Mouse (Mus musculus) kidney, embryonic 15.5 days (tissue): ENCODE measurements around the gene Ttc25. TPM values are rescaled to one million over a fixed set of nuclear protein-coding genes. Genes with fewer than 3 reads are reported as not detected.

ENCODE experiments used
- ATAC-seq: fragments of 200-750 bp; cut with Nextera tagmentation; replicated peaks from 2 replicates; pipeline ENCODE4 v1.8.0; 2017; ENCODE audit warnings: moderate TSS enrichment; ENCODE audit not compliant: low FRiP score
- H3K27ac ChIP-seq: fragments of 300-500 bp; sonication (generic); 2 replicates; pipeline ENCODE4 v1.5.1; 2015; ENCODE audit warnings: mild to moderate bottlenecking, inconsistent platforms
- H3K27me3 ChIP-seq: fragments of 300-500 bp; sonication (generic); 2 replicates; pipeline ENCODE4 v1.6.1; 2015; ENCODE audit warnings: inconsistent platforms
- H3K36me3 ChIP-seq: fragments of 300-500 bp; sonication (generic); 2 replicates; pipeline ENCODE4 v1.6.1; 2015; ENCODE audit warnings: inconsistent platforms
- H3K4me1 ChIP-seq: fragments of 300-500 bp; sonication (generic); 2 replicates; pipeline ENCODE4 v1.6.1; 2015; ENCODE audit warnings: inconsistent platforms
- H3K4me2 ChIP-seq: fragments of 300-500 bp; sonication (generic); 2 replicates; pipeline ENCODE4 v1.6.1; 2015; ENCODE audit warnings: moderate library complexity, mild to moderate bottlenecking, inconsistent platforms
- H3K4me3 ChIP-seq: fragments of 300-500 bp; sonication (generic); replicated peaks from 2 replicates; pipeline ENCODE4 v1.5.1; 2015; ENCODE audit warnings: mild to moderate bottlenecking, inconsistent platforms
- H3K9ac ChIP-seq: fragments of 300-500 bp; sonication (generic); 2 replicates; pipeline ENCODE4 v1.6.1; 2015; ENCODE audit warnings: mild to moderate bottlenecking, inconsistent platforms
- H3K9me3 ChIP-seq: fragments of 300-500 bp; sonication (generic); replicated peaks from 2 replicates; pipeline ENCODE4 v1.6.1; 2016; ENCODE audit warnings: inconsistent platforms
- WGBS: fragments of 180-500 bp; shearing (Covaris S2); methylation state at CpG from one replicate; pipeline ENCODE4 v1.1.7; 2015; ENCODE audit warnings: mixed read lengths; 5-methylcytosine and 5-hydroxymethylcytosine counted together
- polyA plus RNA-seq: library from polyadenylated mRNA; unstranded; fragments of >200 nt; fragmentation: Nextera tagmentation; extraction: Ambion mirVana; gene quantifications from 2 replicates; pipeline ENCODE4 v1.2.1, GENCODE M21; 2015

The Ttc25 gene
- polyA plus RNA-seq, 1 experiment from 2014 or later = 1.1 TPM

GRCm38 (mm10) chr11:100559476-100559875 lies 14.1 kb downstream of the Ttc25 start:
- 53% methylated on average over 7 of the region's 7 CpGs for WGBS
- Histone ChIP-seq H3K9ac (no peak overlapping the region), H3K36me3 (no peaks in the 10 kb centered on the region), H3K4me1 (peaks cover 4% of the 10 kb centered on the region), H3K9me3 (no peaks in the 10 kb centered on the region), H3K27ac (no peak overlapping the region), H3K4me3 (no peak overlapping the region), H3K4me2 (no peak overlapping the region), H3K27me3 (no peaks in the 10 kb centered on the region)
- no peak for ATAC-seq

- WGBS = 71% methylated on average over 5 of the region's 5 CpGs
- ATAC-seq = no peak
- no peak overlapping the region for H3K27ac ChIP-seq
- H3K4me3 ChIP-seq = no peak overlapping the region
- no peak overlapping the region for H3K9ac ChIP-seq
- H3K4me1 ChIP-seq = no peaks in the 10 kb centered on the region
- no peaks in the 10 kb centered on the region for H3K36me3 ChIP-seq
- no peak overlapping the region for H3K4me2 ChIP-seq
- no peaks in the 10 kb centered on the region for H3K9me3 ChIP-seq
- no peaks in the 10 kb centered on the region for H3K27me3 ChIP-seq
Measured at GRCm38 (mm10) chr11:100561748-100562147, 16.3 kb downstream of the Ttc25 start.

GRCm38 (mm10) chr11:100564297-100564696 lies 18.9 kb downstream of the Ttc25 start:
- no peak overlapping the region for H3K27ac ChIP-seq
- H3K4me2 ChIP-seq = no peak overlapping the region
- 83% methylated on average over 15 of the region's 15 CpGs for WGBS
- H3K4me3 ChIP-seq = no peak overlapping the region
- no peaks in the 10 kb centered on the region for H3K27me3 ChIP-seq
- no peaks in the 10 kb centered on the region for H3K36me3 ChIP-seq
- no peak for ATAC-seq
- H3K9ac ChIP-seq = no peak overlapping the region
- 0 out of 2 replicates have a peak, but pooled peaks cover 4% of the 10 kb centered on the region for H3K4me1 ChIP-seq
- no peaks in the 10 kb centered on the region for H3K9me3 ChIP-seq

GRCm38 (mm10) chr11:100564703-100565102 lies 19.3 kb downstream of the Ttc25 start:
- H3K36me3 ChIP-seq = no peaks in the 10 kb centered on the region
- WGBS = 83% methylated on average over 6 of the region's 6 CpGs
- no peak for ATAC-seq
- no peak overlapping the region for H3K9ac ChIP-seq
- H3K4me1 ChIP-seq = 0 out of 2 replicates have a peak, but pooled peaks cover 4% of the 10 kb centered on the region
- no peak overlapping the region for H3K27ac ChIP-seq
- no peaks in the 10 kb centered on the region for H3K9me3 ChIP-seq
- H3K27me3 ChIP-seq = no peaks in the 10 kb centered on the region
- no peak overlapping the region for H3K4me2 ChIP-seq
- H3K4me3 ChIP-seq = no peak overlapping the region

GRCm38 (mm10) chr11:100567229-100567628 lies 21.8 kb downstream of the Ttc25 start:
- Histone ChIP-seq H3K27me3 (peaks cover 14% of the 10 kb centered on the region; the same call in 1 of the 2 replicates), H3K4me2 (no peak overlapping the region), H3K27ac (no peak overlapping the region), H3K36me3 (no peaks in the 10 kb centered on the region), H3K4me3 (no peak overlapping the region), H3K9ac (no peak overlapping the region), H3K4me1 (peaks cover 22% of the 10 kb centered on the region), H3K9me3 (no peaks in the 10 kb centered on the region)
- 64% methylated on average over 5 of the region's 5 CpGs for WGBS
- no peak for ATAC-seq

- Histone ChIP-seq H3K9me3 (no peaks in the 10 kb centered on the region), H3K27ac (no peak overlapping the region), H3K27me3 (peaks cover 14% of the 10 kb centered on the region; the same call in 1 of the 2 replicates), H3K4me3 (no peak overlapping the region), H3K4me2 (no peak overlapping the region), H3K4me1 (peaks cover 22% of the 10 kb centered on the region), H3K36me3 (no peaks in the 10 kb centered on the region), H3K9ac (no peak overlapping the region)
- 27% methylated on average over 9 of the region's 9 CpGs for WGBS
- no peak; the same call in 1 of the 2 replicates for ATAC-seq
Measured at GRCm38 (mm10) chr11:100567815-100568245, 22.4 kb downstream of the Ttc25 start.

GRCm38 (mm10) chr11:100568692-100569091 lies 23.3 kb downstream of the Ttc25 start:
- H3K27ac ChIP-seq = no peak overlapping the region
- no peak for ATAC-seq

GRCm38 (mm10) chr11:100569789-100570188 lies 24.4 kb downstream of the Ttc25 start:
- H3K36me3 ChIP-seq = no peaks in the 10 kb centered on the region
- H3K4me3 ChIP-seq = no peak overlapping the region
- WGBS = 64% methylated on average over 9 of the region's 9 CpGs
- H3K27ac ChIP-seq = no peak overlapping the region
- no peak for ATAC-seq
- H3K4me1 ChIP-seq = peaks cover 26% of the 10 kb centered on the region
- peaks cover 14% of the 10 kb centered on the region; the same call in 1 of the 2 replicates for H3K27me3 ChIP-seq
- no peak overlapping the region for H3K4me2 ChIP-seq
- no peaks in the 10 kb centered on the region for H3K9me3 ChIP-seq
- H3K9ac ChIP-seq = no peak overlapping the region

More at GRCm38 (mm10) chr11:100568692-100569091, 23.3 kb downstream of the Ttc25 start:
- Histone ChIP-seq H3K27me3 (peaks cover 14% of the 10 kb centered on the region; the same call in 1 of the 2 replicates), H3K4me2 (no peak overlapping the region), H3K4me1 (peaks cover 22% of the 10 kb centered on the region), H3K36me3 (no peaks in the 10 kb centered on the region), H3K9ac (no peak overlapping the region), H3K4me3 (no peak overlapping the region), H3K9me3 (no peaks in the 10 kb centered on the region)
- 84% methylated on average over 8 of the region's 8 CpGs for WGBS

GRCm38 (mm10) chr11:100570430-100571201 lies 25.2 kb downstream of the Ttc25 start:
- no peak for ATAC-seq
- 8% methylated on average over 8 of the region's 8 CpGs for WGBS
- peak overlapping the region; percentile 57 for H3K4me2 ChIP-seq

GRCm38 (mm10) chr11:100571202-100571567 lies 25.8 kb downstream of the Ttc25 start:
- Histone ChIP-seq H3K27ac (no peak overlapping the region), H3K36me3 (no peaks in the 10 kb centered on the region), H3K27me3 (peaks cover 14% of the 10 kb centered on the region; the same call in 1 of the 2 replicates), H3K4me3 (peak overlapping the region; percentile 28), H3K4me2 (peak overlapping the region; percentile 57), H3K9ac (peak overlapping the region; percentile 30; the same call in 1 of the 2 replicates), H3K9me3 (no peaks in the 10 kb centered on the region), H3K4me1 (peaks cover 35% of the 10 kb centered on the region)
- WGBS = 11% methylated on average over 16 of the region's 16 CpGs
- no peak for ATAC-seq

More at GRCm38 (mm10) chr11:100570430-100571201, 25.2 kb downstream of the Ttc25 start:
- Histone ChIP-seq H3K9ac (0 out of 2 replicates have a peak overlapping the region, but pooled peaks have one; percentile 30), H3K27ac (no peak overlapping the region), H3K4me1 (peaks cover 30% of the 10 kb centered on the region), H3K9me3 (no peaks in the 10 kb centered on the region), H3K36me3 (no peaks in the 10 kb centered on the region), H3K27me3 (peaks cover 14% of the 10 kb centered on the region; the same call in 1 of the 2 replicates), H3K4me3 (peak overlapping the region; percentile 28)

GRCm38 (mm10) chr11:100574188-100574587 lies 28.8 kb downstream of the Ttc25 start:
- peak overlapping the region; percentile 74 for H3K27ac ChIP-seq
- H3K4me3 ChIP-seq = peak overlapping the region; percentile 67
- peaks cover 14% of the 10 kb centered on the region; the same call in 1 of the 2 replicates for H3K27me3 ChIP-seq
- no peak for ATAC-seq
- peak overlapping the region; percentile 78 for H3K4me2 ChIP-seq
- peaks cover 9% of the 10 kb centered on the region for H3K36me3 ChIP-seq
- H3K9ac ChIP-seq = no peak overlapping the region
- H3K9me3 ChIP-seq = no peaks in the 10 kb centered on the region
- peaks cover 43% of the 10 kb centered on the region for H3K4me1 ChIP-seq
- WGBS = 76% methylated on average over 3 of the region's 3 CpGs

- Histone ChIP-seq H3K27me3 (peaks cover 14% of the 10 kb centered on the region; the same call in 1 of the 2 replicates), H3K4me2 (peak within 1 kb of the TSS; percentile 78), H3K4me1 (peaks cover 43% of the 10 kb centered on the region), H3K9ac (peak within 1 kb of the TSS; percentile 55), H3K4me3 (peak within 1 kb of the TSS; percentile 67), H3K27ac (peak within 1 kb of the TSS; percentile 74), H3K9me3 (no peaks in the 10 kb centered on the region), H3K36me3 (peaks cover 16% of the 10 kb centered on the region)
- 2% methylated on average over 47 of the region's 47 CpGs for WGBS
- ATAC-seq = peak; percentile 79
Measured at GRCm38 (mm10) chr11:100574708-100575483, 29.5 kb downstream of the Ttc25 start, which contains the start of gene Cnp. TSS of gene Cnp (plus strand) at chr11:100574904.
